Mouse (Mus musculus): ENCODE results near the gene Padi6. TPM values are rescaled to one million over a fixed set of nuclear protein-coding genes. Genes with fewer than 3 reads are reported as not detected.

Padi6 gene
- polyA plus RNA-seq, 1 experiment from 2014 or later = not detected

DNA sequence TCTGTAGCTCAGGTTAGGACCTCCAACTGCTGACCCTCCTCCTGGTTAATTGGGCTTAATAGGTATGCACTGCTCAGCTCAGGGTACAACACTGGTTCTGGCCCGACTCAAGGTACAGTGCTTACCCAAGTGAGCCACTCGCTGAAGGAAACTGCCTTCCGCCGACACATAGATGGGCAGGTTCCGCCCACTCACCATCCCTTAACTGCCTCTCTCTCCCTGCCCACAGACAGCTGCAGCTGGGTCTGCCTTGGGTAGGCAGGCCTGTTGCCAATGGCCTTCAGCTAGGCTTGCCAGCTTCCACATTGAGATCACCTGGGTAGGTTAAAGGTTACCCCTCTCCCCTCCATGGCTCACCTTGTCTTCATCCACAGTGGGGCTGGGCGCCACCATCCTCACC is 1.0 kb downstream of the Padi6 start:
- no peaks in the 10 kb centered on the region for H3K9me3 ChIP-seq (replicated peaks; ENCODE audit: control insufficient read depth, low read length, poor library complexity, severe bottlenecking)
- ATAC-seq = no peak
- H3K27ac ChIP-seq (ENCODE audit: low read length) = no peak overlapping the region
- H3K27me3 ChIP-seq (ENCODE audit: control insufficient read depth, insufficient read depth, low read depth, low read length) = no peaks in the 10 kb centered on the region
- no peak overlapping the region for H3K4me2 ChIP-seq (ENCODE audit: low read length)
- H3K4me1 ChIP-seq (ENCODE audit: control insufficient read depth, insufficient read depth, low read length) = no peaks in the 10 kb centered on the region
- H3K4me3 ChIP-seq (ENCODE audit: low read depth, low read length) = no peak overlapping the region
- WGBS = 86% methylated on average over 6 of the region's 6 CpGs
- no peak overlapping the region for H3K9ac ChIP-seq (ENCODE audit: low read depth, low read length)
- H3K36me3 ChIP-seq (ENCODE audit: control insufficient read depth, insufficient read depth, low read length) = no peaks in the 10 kb centered on the region

GRCm38 (mm10) chr4:140740655-140741054 is 1.8 kb downstream of the Padi6 start:
- no peak for ATAC-seq
- H3K36me3 ChIP-seq (ENCODE audit: control insufficient read depth, insufficient read depth, low read length) = no peaks in the 10 kb centered on the region
- no peak overlapping the region for H3K4me3 ChIP-seq (ENCODE audit: low read depth, low read length)
- no peak overlapping the region for H3K27ac ChIP-seq (ENCODE audit: low read length)
- no peak overlapping the region for H3K9ac ChIP-seq (ENCODE audit: low read depth, low read length)
- H3K4me1 ChIP-seq (ENCODE audit: control insufficient read depth, insufficient read depth, low read length) = no peaks in the 10 kb centered on the region
- WGBS = 94% methylated on average over 11 of the region's 11 CpGs
- H3K9me3 ChIP-seq (replicated peaks; ENCODE audit: control insufficient read depth, low read length, poor library complexity, severe bottlenecking) = no peaks in the 10 kb centered on the region
- no peak overlapping the region for H3K4me2 ChIP-seq (ENCODE audit: low read length)
- no peaks in the 10 kb centered on the region for H3K27me3 ChIP-seq (ENCODE audit: control insufficient read depth, insufficient read depth, low read depth, low read length)

- Histone ChIP-seq H3K36me3 (ENCODE audit: control insufficient read depth, insufficient read depth, low read length) (no peaks in the 10 kb centered on the region), H3K27ac (ENCODE audit: low read length) (no peak overlapping the region), H3K4me1 (ENCODE audit: control insufficient read depth, insufficient read depth, low read length) (no peaks in the 10 kb centered on the region), H3K9me3 (replicated peaks; ENCODE audit: control insufficient read depth, low read length, poor library complexity, severe bottlenecking) (no peaks in the 10 kb centered on the region), H3K27me3 (ENCODE audit: control insufficient read depth, insufficient read depth, low read depth, low read length) (no peaks in the 10 kb centered on the region), H3K4me2 (ENCODE audit: low read length) (no peak overlapping the region), H3K4me3 (ENCODE audit: low read depth, low read length) (no peak overlapping the region), H3K9ac (ENCODE audit: low read depth, low read length) (no peak overlapping the region)
- ATAC-seq = no peak
- 78% methylated on average over 7 of the region's 7 CpGs for WGBS
Measured at GRCm38 (mm10) chr4:140732871-140733270, 9.6 kb downstream of the Padi6 start.

- Histone ChIP-seq H3K9ac (ENCODE audit: low read depth, low read length) (no peak overlapping the region), H3K4me2 (ENCODE audit: low read length) (no peak overlapping the region), H3K36me3 (ENCODE audit: control insufficient read depth, insufficient read depth, low read length) (no peaks in the 10 kb centered on the region), H3K4me1 (ENCODE audit: control insufficient read depth, insufficient read depth, low read length) (no peaks in the 10 kb centered on the region), H3K4me3 (ENCODE audit: low read depth, low read length) (no peak overlapping the region), H3K27ac (ENCODE audit: low read length) (no peak overlapping the region), H3K27me3 (ENCODE audit: control insufficient read depth, insufficient read depth, low read depth, low read length) (no peaks in the 10 kb centered on the region), H3K9me3 (replicated peaks; ENCODE audit: control insufficient read depth, low read length, poor library complexity, severe bottlenecking) (no peaks in the 10 kb centered on the region)
- no peak for ATAC-seq
- WGBS = 73% methylated on average over 4 of the region's 4 CpGs
Measured at GRCm38 (mm10) chr4:140731654-140732053, 10.8 kb downstream of the Padi6 start.

DNA sequence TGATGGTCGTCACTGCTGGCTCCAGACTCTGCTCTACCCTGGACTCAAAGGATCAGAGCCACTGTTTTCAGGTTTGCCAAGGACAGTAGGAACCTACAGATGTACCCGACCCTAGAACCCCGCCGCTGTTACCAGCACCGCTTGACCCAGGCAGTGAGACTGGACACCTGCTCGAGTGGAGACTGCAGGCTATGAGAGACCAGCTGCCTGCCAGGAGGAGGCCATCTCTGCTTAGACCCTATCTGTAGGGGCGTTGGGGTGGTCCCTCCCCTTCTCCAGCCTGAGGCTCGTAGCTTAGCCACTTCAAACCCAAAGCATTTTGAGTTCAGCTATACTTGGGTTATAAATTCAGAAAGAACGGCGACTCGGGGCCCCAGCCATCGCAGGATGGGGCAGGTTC is 15.5 kb downstream of the Padi6 start:
- WGBS = 88% methylated on average over 12 of the region's 12 CpGs
- H3K9ac ChIP-seq (ENCODE audit: low read depth, low read length) = no peak overlapping the region
- H3K4me2 ChIP-seq (ENCODE audit: low read length) = no peak overlapping the region
- no peaks in the 10 kb centered on the region for H3K36me3 ChIP-seq (ENCODE audit: control insufficient read depth, insufficient read depth, low read length)
- no peak overlapping the region for H3K4me3 ChIP-seq (ENCODE audit: low read depth, low read length)
- no peak overlapping the region for H3K27ac ChIP-seq (ENCODE audit: low read length)
- 0 out of 2 replicates have a peak, but pooled peaks cover 2% of the 10 kb centered on the region for H3K4me1 ChIP-seq (ENCODE audit: control insufficient read depth, insufficient read depth, low read length)
- no peaks in the 10 kb centered on the region for H3K27me3 ChIP-seq (ENCODE audit: control insufficient read depth, insufficient read depth, low read depth, low read length)
- H3K9me3 ChIP-seq (replicated peaks; ENCODE audit: control insufficient read depth, low read length, poor library complexity, severe bottlenecking) = no peaks in the 10 kb centered on the region
- ATAC-seq = no peak

GRCm38 (mm10) chr4:140724739-140725138 is 17.7 kb downstream of the Padi6 start:
- Histone ChIP-seq H3K4me2 (ENCODE audit: low read length) (no peak overlapping the region), H3K4me3 (ENCODE audit: low read depth, low read length) (no peak overlapping the region), H3K4me1 (ENCODE audit: control insufficient read depth, insufficient read depth, low read length) (0 out of 2 replicates have a peak, but pooled peaks cover 2% of the 10 kb centered on the region), H3K27ac (ENCODE audit: low read length) (0 out of 2 replicates have a peak overlapping the region, but pooled peaks have one; percentile 4), H3K9me3 (replicated peaks; ENCODE audit: control insufficient read depth, low read length, poor library complexity, severe bottlenecking) (no peaks in the 10 kb centered on the region), H3K27me3 (ENCODE audit: control insufficient read depth, insufficient read depth, low read depth, low read length) (no peaks in the 10 kb centered on the region), H3K9ac (ENCODE audit: low read depth, low read length) (no peak overlapping the region), H3K36me3 (ENCODE audit: control insufficient read depth, insufficient read depth, low read length) (peaks cover 19% of the 10 kb centered on the region)
- 33% methylated on average over 6 of the region's 6 CpGs for WGBS
- ATAC-seq = no peak; the same call in 1 of the 2 replicates

GRCm38 (mm10) chr4:140723801-140724200 is 18.6 kb downstream of the Padi6 start:
- peak; percentile 29; the same call in 1 of the 2 replicates for ATAC-seq
- WGBS = 62% methylated on average over 5 of the region's 5 CpGs
- Histone ChIP-seq H3K9ac (ENCODE audit: low read depth, low read length) (no peak overlapping the region), H3K27me3 (ENCODE audit: control insufficient read depth, insufficient read depth, low read depth, low read length) (no peaks in the 10 kb centered on the region), H3K4me2 (ENCODE audit: low read length) (no peak overlapping the region), H3K36me3 (ENCODE audit: control insufficient read depth, insufficient read depth, low read length) (peaks cover 20% of the 10 kb centered on the region), H3K4me3 (ENCODE audit: low read depth, low read length) (no peak overlapping the region), H3K9me3 (replicated peaks; ENCODE audit: control insufficient read depth, low read length, poor library complexity, severe bottlenecking) (no peaks in the 10 kb centered on the region), H3K4me1 (ENCODE audit: control insufficient read depth, insufficient read depth, low read length) (0 out of 2 replicates have a peak, but pooled peaks cover 2% of the 10 kb centered on the region), H3K27ac (ENCODE audit: low read length) (no peak overlapping the region)

DNA sequence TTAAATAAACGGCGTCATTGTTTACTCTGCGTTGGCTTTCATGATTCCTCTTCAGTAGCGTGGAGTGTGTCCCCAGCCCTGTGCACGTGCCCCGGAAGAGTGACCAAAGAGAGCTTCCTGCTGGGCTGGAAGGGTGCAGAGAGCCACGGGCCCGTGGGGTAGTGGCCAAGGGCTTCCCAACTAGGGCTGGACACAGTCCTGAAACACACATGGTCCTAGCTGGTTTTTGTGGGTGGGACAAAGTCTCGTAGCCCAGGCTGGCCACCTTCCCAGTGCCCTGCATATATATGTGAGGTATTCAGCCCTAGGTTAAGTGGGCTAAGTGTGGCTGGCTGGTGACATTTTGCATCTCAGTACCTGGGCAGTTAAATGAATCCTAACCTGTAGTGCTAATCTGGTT is 19.3 kb downstream of the Padi6 start:
- Histone ChIP-seq H3K9me3 (replicated peaks; ENCODE audit: control insufficient read depth, low read length, poor library complexity, severe bottlenecking) (no peaks in the 10 kb centered on the region), H3K36me3 (ENCODE audit: control insufficient read depth, insufficient read depth, low read length) (peaks cover 25% of the 10 kb centered on the region), H3K4me2 (ENCODE audit: low read length) (no peak overlapping the region), H3K4me3 (ENCODE audit: low read depth, low read length) (no peak overlapping the region), H3K27me3 (ENCODE audit: control insufficient read depth, insufficient read depth, low read depth, low read length) (no peaks in the 10 kb centered on the region), H3K4me1 (ENCODE audit: control insufficient read depth, insufficient read depth, low read length) (0 out of 2 replicates have a peak, but pooled peaks cover 2% of the 10 kb centered on the region), H3K9ac (ENCODE audit: low read depth, low read length) (no peak overlapping the region), H3K27ac (ENCODE audit: low read length) (no peak overlapping the region)
- WGBS = 83% methylated on average over 9 of the region's 9 CpGs
- ATAC-seq = no peak

GRCm38 (mm10) chr4:140722710-140723109 is 19.7 kb downstream of the Padi6 start:
- Histone ChIP-seq H3K4me3 (ENCODE audit: low read depth, low read length) (no peak overlapping the region), H3K9me3 (replicated peaks; ENCODE audit: control insufficient read depth, low read length, poor library complexity, severe bottlenecking) (no peaks in the 10 kb centered on the region), H3K4me2 (ENCODE audit: low read length) (no peak overlapping the region), H3K27me3 (ENCODE audit: control insufficient read depth, insufficient read depth, low read depth, low read length) (no peaks in the 10 kb centered on the region), H3K9ac (ENCODE audit: low read depth, low read length) (no peak overlapping the region), H3K4me1 (ENCODE audit: control insufficient read depth, insufficient read depth, low read length) (0 out of 2 replicates have a peak, but pooled peaks cover 2% of the 10 kb centered on the region), H3K36me3 (ENCODE audit: control insufficient read depth, insufficient read depth, low read length) (peaks cover 30% of the 10 kb centered on the region), H3K27ac (ENCODE audit: low read length) (no peak overlapping the region)
- ATAC-seq = no peak
- WGBS = 76% methylated on average over 9 of the region's 9 CpGs
